Mouse (Mus musculus): ENCODE data around the gene Crlf1.

The Crlf1 gene

GRCm38 (mm10) chr8:70492664-70493640 is at the start of gene Crlf1:
Gene Crlf1, plus strand, starts transcription at chr8:70493158.
- DNase-seq: no peak

DNA sequence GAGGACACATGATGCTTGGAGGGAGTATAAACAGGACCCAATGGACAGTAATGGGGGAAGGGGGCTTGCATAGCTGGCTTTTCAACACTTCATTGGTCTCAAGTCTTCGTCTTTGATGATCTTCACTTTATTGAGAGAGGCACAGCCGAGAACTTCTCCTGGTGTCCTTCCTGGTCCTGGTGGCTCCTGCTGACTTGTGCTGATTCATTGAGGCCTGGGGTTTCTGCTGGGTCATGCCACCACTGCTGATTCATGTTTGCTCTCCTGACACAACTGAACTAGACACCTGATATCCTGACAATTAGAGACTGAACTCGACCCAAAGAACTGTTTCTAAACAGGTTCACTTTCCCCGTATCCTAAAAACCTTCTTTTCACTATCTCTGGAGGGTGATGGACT is 49.6 kb upstream of the Crlf1 start:
- DNase-seq: no peak

GRCm38 (mm10) chr8:70445988-70446387 is 47.0 kb upstream of the Crlf1 start:
- no peak for DNase-seq

DNA sequence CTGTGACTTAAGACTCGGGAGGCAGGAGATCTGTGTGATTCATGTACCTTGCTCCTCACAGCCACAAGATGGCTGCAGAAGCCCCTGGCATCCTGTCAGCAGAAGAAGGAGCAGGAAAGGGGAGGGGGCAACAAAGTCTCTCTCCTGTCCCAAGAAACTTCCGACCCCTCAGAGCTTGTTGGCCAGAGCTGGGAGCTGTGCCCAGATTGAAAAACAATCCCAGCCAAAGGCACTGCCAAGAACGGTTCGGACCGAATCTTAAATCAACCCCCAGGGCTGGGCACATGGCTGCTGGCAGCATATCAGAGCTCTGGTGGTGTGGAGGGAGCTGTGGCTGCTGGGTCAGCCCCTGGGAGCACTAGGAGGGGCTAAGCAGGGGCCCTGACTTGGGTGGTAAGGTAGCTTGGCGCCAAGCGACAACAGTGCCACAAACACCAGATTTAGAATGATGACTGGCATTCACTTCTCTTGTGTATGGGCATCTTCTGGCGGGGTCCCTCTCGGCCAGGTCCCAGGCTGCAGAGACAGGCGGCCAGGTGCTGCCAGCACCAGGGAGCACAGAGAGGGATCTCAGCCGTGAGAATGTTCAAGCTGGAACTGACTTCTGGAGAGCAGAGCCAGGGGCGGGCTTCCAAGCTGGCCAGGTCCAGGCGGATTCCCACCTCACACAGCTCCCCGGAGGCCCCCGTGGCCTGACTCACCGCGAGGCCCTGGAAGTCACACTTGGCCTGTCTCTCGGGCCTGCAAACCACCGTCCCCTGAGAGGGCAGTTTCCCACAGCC is 45.1 kb upstream of the Crlf1 start:
- no peak for DNase-seq

DNA sequence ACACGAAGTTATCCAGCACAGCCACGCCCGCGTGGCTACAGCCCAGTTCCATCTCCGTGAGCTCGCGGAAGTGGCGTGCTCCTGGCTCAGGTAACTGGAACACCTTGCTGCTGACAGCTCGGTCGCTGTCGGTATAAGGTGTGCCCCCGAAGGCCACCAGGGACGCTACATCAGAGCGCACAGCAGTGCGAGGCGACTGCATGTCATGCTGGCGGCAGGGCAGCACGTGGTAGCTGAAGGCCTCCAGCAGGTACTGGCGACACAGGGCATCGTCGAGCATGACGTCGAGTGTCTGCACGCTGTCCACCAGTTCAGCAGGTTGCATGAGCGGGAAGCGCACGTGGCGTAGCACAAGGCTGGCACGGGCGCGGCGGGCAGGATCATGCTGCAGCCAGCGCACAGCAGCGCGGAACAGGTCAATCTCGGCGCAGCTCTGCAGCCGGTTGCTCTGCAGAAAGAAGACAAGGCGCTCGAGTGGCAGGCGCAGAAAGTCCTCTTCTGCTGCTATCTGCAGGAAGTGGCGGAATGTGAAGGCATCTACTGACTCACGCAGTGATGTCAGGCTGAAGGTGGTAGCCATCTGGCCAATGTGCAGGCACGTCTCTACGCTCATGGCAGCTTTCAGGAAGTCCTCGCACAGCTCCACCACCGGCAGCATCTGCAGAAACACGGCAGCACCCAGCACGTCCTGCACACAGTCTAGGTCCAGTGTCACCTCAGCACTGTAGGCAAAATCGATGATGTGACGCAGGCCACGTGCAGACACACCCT is 40.6 kb upstream of the Crlf1 start:
- DNase-seq: no peak

- DNase-seq: no peak
Observed at GRCm38 (mm10) chr8:70453852-70454251, 39.1 kb upstream of the Crlf1 start.

GRCm38 (mm10) chr8:70456996-70457395 is 36.0 kb upstream of the Crlf1 start:
- no peak for DNase-seq

DNA sequence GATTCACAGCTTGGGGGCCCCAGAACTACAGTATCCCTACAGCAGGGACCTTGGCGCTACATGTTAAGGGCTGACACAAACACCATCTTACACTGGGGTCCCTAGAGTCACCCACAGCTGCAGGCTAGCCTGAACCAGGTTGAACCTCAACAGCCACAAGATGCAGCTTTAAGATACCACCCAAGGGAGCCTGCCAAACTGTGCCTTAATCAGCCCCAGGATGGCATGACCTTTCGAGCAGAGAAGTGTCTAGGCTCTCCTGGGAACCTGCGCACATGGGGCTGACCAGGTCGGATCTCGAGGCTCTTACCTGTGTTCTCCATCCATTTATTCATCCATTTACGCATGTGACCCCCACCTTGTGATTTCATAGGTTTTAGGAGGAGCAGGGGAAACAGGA is 35.1 kb upstream of the Crlf1 start:
- no peak for DNase-seq

GRCm38 (mm10) chr8:70458462-70458861 is 34.5 kb upstream of the Crlf1 start:
- DNase-seq: no peak

GRCm38 (mm10) chr8:70459636-70460035 is 33.3 kb upstream of the Crlf1 start:
- no peak for DNase-seq

DNA sequence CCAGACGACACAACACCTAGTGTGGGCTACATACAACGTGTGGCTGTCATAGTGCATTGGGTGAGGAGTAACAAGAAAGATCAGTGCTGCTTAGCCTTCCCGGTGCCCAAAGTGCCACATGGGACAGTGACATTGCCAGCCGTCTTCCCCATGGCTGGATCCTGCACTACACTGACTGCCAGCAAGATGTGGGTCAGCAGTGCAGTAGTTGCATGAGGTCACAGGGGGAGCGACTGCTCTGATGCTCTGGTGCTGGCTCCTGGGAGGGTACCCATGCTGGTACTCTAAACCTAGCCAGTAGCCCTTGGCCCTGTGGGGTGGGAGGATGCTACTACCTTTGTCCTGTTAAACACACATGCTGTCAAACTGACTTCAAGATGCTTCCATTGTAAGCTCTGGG is 32.8 kb upstream of the Crlf1 start:
- no peak for DNase-seq

- no peak for DNase-seq
Observed at GRCm38 (mm10) chr8:70460606-70461005, 32.4 kb upstream of the Crlf1 start.

GRCm38 (mm10) chr8:70461765-70462515 is 31.0 kb upstream of the Crlf1 start:
- no peak for DNase-seq

- DNase-seq: no peak
Observed at GRCm38 (mm10) chr8:70462516-70462813, 30.5 kb upstream of the Crlf1 start.

DNA sequence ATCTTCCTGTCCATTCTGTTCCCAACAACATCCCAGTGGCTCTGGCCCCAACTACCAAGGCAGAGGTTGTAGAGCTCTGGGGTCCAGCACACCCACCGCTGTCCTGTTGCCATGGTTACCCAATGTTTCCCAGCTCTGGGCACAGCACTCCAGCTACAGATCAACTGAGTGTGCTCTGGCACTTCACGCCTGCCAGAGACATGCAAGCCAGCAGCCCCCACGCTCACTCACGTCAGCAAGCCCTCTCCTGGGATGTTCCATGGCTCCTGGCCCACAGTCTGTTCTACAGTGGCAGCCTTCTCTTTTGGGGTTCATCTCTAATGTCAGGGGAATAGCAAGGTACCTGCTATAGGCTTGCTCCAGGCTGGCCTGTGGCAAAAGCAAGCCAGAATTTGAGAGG is 29.7 kb upstream of the Crlf1 start:
- DNase-seq: no peak

GRCm38 (mm10) chr8:70464162-70464561 is 28.8 kb upstream of the Crlf1 start:
- no peak for DNase-seq

DNA sequence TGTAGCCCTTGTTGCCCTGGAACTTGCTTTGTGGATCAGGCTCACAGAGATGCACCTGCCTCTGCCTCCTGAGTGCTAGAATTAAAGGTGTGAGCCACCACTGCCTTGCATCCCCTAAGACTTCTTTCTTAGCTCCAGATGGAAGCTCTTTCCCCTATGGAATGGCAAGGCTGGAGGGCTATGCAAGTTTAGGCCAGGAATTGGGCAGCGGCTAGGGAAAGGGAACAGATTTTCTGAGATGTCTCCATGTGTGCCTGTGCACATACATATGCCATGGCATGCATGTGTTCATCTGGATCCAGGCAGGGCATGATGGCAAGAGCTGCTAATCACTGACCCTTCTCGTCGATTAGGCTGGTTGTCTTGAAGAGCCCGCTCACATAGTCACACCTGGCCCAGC is 27.3 kb upstream of the Crlf1 start:
- no peak for DNase-seq

- no peak for DNase-seq
Observed at GRCm38 (mm10) chr8:70466305-70466704, 26.7 kb upstream of the Crlf1 start.

DNA sequence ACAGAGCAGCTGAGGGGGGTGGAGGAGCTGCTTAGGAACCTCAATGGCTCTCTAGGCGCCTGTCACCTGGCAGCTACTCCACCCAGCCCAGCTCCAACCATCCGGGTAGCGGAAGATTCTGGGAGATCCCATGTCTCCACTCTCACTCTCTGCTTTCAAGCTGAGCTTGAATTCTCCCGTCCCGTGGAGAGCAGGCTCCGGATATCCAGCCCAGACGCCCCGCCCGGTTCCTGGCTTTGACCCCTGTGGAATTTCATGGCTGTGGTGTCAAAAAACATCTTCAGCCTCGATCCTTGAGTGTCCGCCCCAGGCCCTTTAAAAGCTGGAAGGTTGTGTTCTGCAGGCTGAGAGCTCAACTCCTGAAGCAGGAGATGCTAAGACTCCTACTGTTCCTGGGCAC is 26.2 kb upstream of the Crlf1 start:
- DNase-seq: peak in 1 of 2 experiments; percentile 21

DNA sequence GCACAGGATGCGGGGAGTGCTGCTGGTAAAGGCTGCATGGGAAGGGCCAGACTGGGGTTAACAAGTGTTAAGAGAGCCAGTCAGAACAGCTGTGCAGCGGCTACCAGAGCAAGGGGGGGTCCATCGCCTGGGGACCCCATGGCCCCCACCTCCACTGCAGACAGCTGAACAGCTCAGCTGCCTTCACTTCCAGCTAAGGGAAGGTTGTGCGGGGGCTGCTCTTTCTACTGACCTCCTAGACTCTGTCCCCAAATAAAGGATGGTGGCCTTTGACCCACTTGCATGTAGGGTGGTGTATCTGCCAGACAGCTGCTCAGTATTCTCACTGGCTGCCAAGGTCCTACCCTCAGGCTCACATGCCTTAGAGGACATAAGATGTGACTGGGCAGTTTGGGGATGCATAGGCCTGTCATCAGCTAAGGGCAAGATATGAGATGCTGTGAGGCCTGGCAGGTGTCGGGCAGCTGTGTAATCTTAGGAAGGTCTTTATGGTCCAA is 25.7 kb upstream of the Crlf1 start:
- no peak for DNase-seq

DNA sequence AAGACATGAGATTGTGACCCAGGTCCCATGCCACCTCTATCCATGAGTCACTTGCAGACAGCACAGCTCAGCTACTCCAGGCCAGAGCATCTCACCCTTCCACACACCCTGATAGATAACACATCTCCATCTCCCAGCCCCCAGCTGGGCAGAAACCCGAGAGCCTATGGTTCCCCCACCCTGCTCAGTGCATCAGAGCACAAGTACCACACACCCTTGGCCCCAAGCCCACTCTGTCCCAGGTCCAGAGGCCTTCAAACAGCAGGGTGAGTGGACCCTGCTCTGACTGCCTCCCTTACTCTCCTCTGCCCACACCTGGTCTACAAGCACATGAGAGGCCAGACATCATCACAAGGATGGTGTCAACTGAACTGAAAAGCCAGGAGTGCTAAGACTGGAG is 25.1 kb upstream of the Crlf1 start:
- no peak for DNase-seq

DNA sequence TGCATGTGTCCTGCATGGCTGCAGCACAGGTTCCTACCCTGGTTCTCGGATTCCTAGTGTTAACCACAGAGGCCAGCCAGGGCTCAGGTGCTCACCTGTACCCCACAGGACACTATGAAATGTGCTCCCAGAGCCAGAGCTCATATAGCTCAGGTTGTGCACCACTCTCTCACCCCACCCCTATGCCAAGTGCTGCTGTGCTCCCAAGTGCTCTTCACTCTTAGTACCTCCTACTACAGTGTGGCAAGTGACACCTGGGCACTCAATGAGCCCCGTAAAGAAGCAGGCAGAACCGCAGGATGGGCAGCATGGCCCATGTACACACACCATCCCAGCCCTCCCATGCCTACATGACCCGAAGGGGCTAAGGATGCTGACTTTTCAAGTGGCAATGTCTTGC is 24.2 kb upstream of the Crlf1 start:
- DNase-seq: no peak
